Mouse (Mus musculus) cerebellum, adult 11 months (tissue): ENCODE measurements around the gene Sugct.

Source experiments
- DNase-seq: peaks from one replicate; pipeline ENCODE4 v3.0.0; 2022

Gene Sugct

GRCm38 (mm10) chr13:17027846-17028529, 667.4 kb downstream of the Sugct start:
- DNase-seq = no peak

- DNase-seq = no peak
These were observed 668.4 kb downstream of the Sugct start for GRCm38 (mm10) chr13:17027001-17027400.

- no peak for DNase-seq
These were observed 698.9 kb downstream of the Sugct start for GRCm38 (mm10) chr13:16996464-16996863.

- no peak for DNase-seq
These were observed 700.0 kb downstream of the Sugct start for GRCm38 (mm10) chr13:16995321-16995720.

GRCm38 (mm10) chr13:16977743-16978142, 717.6 kb downstream of the Sugct start:
- DNase-seq = no peak

- DNase-seq = no peak
These were observed 724.1 kb downstream of the Sugct start for GRCm38 (mm10) chr13:16971277-16971676.

GRCm38 (mm10) chr13:16968995-16969394, 726.4 kb downstream of the Sugct start:
- no peak for DNase-seq

GRCm38 (mm10) chr13:16964823-16965475, 730.4 kb downstream of the Sugct start:
- no peak for DNase-seq

- no peak for DNase-seq
These were observed 743.3 kb downstream of the Sugct start for GRCm38 (mm10) chr13:16952045-16952444.

GRCm38 (mm10) chr13:16939466-16939811, 755.9 kb downstream of the Sugct start:
- DNase-seq = no peak

GRCm38 (mm10) chr13:16938552-16939465, 756.5 kb downstream of the Sugct start:
- DNase-seq = no peak

GRCm38 (mm10) chr13:16937422-16938202, 757.7 kb downstream of the Sugct start:
- DNase-seq = no peak

- DNase-seq = no peak
These were observed 760.3 kb downstream of the Sugct start for GRCm38 (mm10) chr13:16935029-16935428.

GRCm38 (mm10) chr13:16933600-16933999, 761.8 kb downstream of the Sugct start:
- no peak for DNase-seq

- DNase-seq = no peak
These were observed 774.0 kb downstream of the Sugct start for GRCm38 (mm10) chr13:16921305-16921704.

GRCm38 (mm10) chr13:16915697-16916096, 779.7 kb downstream of the Sugct start:
- no peak for DNase-seq

- no peak for DNase-seq
These were observed 783.1 kb downstream of the Sugct start for GRCm38 (mm10) chr13:16912214-16912613.

- no peak for DNase-seq
These were observed 788.4 kb downstream of the Sugct start for GRCm38 (mm10) chr13:16906974-16907373.

- no peak for DNase-seq
These were observed 793.9 kb downstream of the Sugct start for GRCm38 (mm10) chr13:16901424-16901823.

GRCm38 (mm10) chr13:16898084-16898792, 797.1 kb downstream of the Sugct start:
- DNase-seq = no peak

- DNase-seq = no peak
These were observed 817.3 kb downstream of the Sugct start for GRCm38 (mm10) chr13:16878056-16878455.

GRCm38 (mm10) chr13:16859986-16860385, 835.4 kb downstream of the Sugct start:
- DNase-seq = no peak
